Mouse (Mus musculus): ENCODE data around the gene Pdgfc.
A peak's percentile ranks its signal among the peaks of the same experiment; 100 is the strongest.
"Not testable (repeated sequence)": the region's sequence is repeated elsewhere in the genome, so short reads cannot be mapped to it uniquely, and the experiment has no call there.

The Pdgfc gene

GRCm38 (mm10) chr3:81046652-81047607 lies 10.7 kb downstream of the Pdgfc start:
- DNase-seq (ENCODE audit: low read depth): no peak

GRCm38 (mm10) chr3:81051522-81051921 lies 15.3 kb downstream of the Pdgfc start:
- no peak for DNase-seq (ENCODE audit: low read depth)

DNA sequence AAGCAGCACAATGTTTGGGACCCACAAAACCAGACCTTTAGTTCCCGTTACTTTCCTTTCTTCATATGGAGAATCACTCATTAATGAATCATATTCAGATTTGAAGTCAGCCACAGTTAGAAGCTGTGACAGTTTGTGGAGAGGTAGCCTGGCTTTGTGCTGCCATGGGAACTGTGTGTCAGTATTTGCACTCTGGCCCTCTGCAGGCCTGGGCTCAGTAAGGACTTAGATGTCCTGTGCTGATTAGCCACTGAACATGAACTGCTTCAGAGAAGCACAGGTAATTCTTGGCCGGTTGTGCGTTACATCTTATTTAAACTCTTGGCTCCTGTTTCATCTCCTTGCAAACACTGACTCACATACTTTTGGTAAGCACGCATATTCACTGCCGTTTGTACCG lies 16.2 kb downstream of the Pdgfc start:
- DNase-seq (ENCODE audit: low read depth): no peak

DNA sequence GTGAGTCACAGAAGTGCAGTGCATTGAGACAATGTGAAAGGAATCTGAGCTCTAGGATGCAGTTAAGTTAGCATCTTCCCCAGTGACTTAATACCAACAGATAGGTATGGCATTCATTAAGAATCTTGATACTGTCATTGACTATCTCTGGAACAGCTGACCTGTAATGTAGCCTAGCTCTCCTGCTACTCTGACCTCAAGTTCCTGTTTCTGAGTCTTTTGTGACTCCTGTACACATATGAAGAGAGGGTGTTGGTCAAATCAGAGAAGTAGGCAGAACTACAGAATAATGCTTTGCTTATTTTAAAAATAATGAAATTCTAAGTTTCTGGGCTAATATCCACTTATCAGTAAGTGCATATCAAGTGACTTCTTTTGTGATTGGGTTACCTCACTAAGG lies 17.9 kb downstream of the Pdgfc start:
- no peak for DNase-seq (ENCODE audit: low read depth)

DNA sequence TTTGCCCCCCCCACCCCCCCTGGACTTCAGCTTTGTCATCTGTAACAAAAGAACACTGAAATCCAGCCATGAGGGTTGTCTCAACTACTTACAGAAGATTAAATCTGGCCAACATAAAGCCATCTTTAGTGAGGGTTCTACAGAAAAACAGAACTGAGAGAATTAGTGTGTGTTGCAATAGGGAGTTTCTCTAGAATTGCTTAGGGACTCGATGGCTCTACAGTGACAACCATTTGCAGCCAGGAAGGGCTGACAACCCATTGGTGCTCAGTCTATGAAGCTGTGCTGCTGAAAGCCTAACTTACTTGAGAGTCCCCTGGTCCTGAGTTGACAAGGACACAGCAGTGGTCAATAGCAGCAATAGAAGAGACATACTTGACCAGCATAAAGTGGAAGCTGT lies 21.5 kb downstream of the Pdgfc start:
- no peak for DNase-seq (ENCODE audit: low read depth)

DNA sequence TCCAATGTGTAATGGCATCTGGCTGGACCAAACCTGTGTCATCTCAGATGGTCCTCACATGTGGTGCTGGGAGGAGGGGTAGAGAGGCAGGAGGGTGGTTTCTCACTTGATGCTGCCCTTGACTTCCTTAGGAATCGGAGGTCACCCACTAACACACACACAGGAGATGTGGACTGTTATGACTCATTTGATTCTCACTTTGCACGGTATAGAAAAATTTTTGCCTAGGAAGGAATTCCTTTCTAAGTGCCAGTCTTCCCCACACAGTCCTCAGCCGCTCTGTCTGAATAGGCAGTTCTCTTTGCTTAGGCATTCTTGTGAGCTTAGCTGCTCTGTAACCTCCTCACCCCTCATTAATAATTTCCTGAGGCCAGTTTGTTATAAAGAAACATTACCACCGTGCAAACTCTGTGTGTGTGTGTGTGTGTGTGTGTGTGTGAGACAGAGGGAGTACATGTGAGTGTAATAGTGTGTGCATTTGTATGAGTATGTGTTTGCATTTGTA lies 22.4 kb downstream of the Pdgfc start:
- DNase-seq (ENCODE audit: low read depth): no peak

DNA sequence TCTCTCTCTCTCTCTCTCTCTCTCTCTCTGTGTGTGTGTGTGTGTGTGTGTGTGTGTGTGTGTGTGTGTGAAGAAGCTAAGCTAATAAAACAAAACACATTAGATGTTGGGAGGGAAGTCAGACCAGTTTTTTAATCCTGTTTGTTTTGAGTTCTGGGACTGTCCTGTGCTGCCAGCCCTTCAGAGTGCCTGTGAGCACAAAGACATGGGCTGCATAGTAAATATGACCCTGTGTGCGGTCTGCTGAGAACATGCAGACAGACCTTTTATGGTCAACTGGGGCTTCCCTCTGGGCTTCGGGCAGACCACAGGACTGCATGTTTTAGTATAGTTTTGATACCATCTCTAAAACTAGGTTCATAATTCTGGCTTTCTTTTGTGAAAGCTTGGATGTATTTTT lies 32.3 kb downstream of the Pdgfc start:
- DNase-seq (ENCODE audit: low read depth): no peak

DNA sequence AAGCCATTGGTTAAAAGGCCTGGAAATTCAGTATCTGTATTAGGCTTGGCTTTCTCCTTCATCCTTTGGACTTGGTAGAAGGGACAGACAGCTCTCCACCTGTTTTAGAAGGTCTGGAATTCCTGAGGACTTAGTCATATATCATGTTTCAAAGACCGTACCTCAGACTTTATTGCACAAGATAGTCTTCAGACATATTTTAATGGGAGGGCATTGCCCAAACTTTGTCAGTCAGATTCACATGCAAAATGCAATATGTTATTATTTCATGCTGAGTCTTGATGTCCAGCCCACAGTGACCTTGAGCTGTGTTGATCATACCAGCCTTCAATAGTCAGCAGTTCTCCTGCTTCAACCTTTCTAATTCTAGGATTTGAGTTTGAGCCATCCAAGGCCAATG lies 64.9 kb downstream of the Pdgfc start:
- DNase-seq (ENCODE audit: low read depth): no peak

- DNase-seq (ENCODE audit: low read depth): peak; percentile 8
These were observed 66.1 kb downstream of the Pdgfc start for GRCm38 (mm10) chr3:81102158-81102876.

GRCm38 (mm10) chr3:81102877-81103420 lies 66.7 kb downstream of the Pdgfc start:
- DNase-seq (ENCODE audit: low read depth): no peak

DNA sequence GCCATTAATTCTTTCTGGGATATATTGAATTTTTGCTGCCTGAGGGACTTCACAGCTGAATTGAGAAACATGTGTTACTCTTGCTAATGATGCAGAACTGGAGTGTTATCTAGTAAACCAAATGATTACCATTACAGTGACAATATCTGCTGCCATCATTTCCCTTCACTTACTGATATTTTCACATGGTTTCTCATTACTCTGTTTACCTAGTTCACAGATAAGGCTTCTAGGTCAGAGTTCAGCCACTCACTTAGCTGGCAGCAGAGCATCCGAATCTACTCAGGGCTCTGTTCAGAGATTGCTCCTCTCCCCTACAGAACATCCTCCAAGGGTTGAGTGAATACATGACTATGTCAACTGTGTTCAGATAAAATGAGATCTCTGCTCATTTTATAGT lies 71.3 kb downstream of the Pdgfc start:
- no peak for DNase-seq (ENCODE audit: low read depth)

DNA sequence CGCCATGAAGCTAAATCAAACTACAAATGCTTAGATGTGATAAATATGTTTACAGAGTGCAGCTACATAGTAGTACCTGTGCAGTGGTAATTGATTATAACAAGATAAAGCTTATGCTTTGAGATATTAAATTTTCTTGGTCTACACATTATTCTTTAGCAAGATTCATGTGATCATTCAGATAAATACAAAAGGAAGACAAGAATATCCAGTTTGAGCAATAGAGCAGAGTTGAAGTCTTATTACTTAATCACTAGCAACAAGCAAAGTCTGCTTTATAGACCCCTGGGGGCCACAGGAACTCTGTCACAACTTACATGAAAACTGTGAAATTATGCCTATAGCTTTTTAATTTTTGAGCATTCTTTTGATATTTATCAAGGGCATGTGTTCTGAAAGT lies 74.8 kb downstream of the Pdgfc start:
- DNase-seq (ENCODE audit: low read depth): no peak

DNA sequence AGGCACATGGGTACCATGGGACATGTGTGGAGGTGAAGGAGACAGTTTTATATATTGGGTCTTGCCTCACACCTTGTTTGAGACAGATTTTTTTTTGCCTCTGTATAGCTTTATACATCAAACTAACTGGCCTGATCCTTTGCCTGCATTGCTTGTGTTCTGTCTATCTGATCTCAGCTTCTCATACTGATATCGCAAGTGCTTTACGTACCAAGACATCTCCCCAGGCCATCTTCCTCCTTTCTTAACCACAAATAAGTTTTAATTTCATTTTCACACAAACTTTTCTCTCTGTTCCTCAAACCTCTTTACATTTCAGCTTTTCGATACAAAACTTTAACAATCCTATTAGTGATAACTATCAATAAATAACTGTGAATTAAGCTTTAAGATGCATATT lies 76.7 kb downstream of the Pdgfc start:
- no peak for DNase-seq (ENCODE audit: low read depth)

- DNase-seq (ENCODE audit: low read depth): no peak
These were observed 84.4 kb downstream of the Pdgfc start for GRCm38 (mm10) chr3:81120664-81121063.

DNA sequence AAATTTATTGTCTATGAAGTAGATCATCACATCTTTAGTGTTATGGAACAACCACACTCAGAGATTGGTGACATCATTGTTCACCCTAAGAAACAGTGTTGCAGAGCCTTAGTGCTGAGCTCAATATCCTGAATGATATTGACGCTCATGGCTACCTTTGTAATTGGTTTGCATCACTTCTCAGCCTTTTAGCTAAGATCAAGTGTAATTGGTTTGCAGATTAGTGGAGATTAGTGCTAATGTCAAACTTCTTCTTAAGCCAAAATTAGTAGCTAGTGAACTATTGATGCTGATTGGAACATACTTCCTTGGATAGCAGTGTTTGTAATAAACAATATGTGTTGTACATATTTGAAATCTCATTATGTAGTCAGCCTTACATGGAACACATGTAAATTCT lies 85.5 kb downstream of the Pdgfc start:
- no peak for DNase-seq (ENCODE audit: low read depth)

- no peak for DNase-seq (ENCODE audit: low read depth)
These were observed 87.2 kb downstream of the Pdgfc start for GRCm38 (mm10) chr3:81123461-81123860.

DNA sequence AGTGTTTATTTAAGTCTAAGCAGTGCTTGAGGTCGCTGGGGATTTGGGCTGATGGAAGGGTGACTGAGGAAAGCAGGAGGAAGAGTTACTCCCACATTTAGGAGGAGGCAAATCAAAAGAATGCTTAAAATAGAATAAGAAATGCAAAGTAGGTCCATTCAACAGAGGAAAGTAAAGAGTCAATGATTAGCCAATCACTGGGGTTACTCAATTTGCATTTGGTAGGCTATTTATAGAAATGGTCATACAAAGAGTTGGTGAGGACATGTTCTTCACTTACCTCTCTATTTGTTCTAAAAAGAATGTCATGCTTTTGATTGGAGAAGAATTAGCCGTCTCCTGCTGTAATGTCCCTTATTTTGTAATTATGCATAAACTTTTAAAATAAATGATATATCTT lies 90.8 kb downstream of the Pdgfc start:
- no peak for DNase-seq (ENCODE audit: low read depth)

- no peak for DNase-seq (ENCODE audit: low read depth)
These were observed 100.8 kb downstream of the Pdgfc start for GRCm38 (mm10) chr3:81136985-81137384.

DNA sequence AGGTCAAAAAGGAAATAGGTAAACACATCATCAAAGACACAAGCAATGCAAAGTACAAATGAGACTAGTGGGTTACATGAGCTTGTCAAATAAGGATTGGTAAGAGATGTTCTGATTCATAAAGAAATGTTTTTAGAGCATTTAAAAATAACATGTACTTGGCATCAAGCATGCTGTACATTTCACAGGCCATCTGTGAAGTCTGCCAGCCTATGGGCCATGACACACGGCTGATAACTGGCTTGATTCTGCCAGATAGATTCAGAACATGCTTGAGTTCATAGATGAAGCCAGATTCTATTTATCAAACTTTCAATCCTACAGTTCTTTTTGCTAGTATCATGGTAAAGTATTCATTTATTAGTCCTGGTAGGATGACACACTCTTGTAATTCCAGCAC lies 101.8 kb downstream of the Pdgfc start:
- DNase-seq (ENCODE audit: low read depth): not testable (repeated sequence)

DNA sequence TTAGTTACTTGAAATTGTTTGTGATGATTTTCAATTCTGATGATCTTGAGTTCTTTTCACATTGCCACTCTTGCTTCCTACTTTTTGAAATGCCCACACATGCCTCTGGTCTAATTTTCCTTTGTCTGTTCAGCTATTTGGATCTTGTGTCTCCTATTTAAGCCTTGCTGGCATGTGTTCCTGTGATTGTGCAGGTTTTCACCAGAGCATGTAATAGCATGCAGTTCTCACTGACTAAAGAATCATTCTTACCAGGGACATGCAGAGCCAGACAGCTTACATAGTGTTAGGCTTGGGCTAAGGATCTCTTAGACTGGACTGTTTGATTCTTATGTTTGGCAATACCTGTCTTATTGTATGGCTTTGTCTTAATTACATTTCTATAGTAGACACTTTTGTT lies 107.5 kb downstream of the Pdgfc start:
- DNase-seq (ENCODE audit: low read depth): no peak

- no peak for DNase-seq (ENCODE audit: low read depth)
These were observed 112.9 kb downstream of the Pdgfc start for GRCm38 (mm10) chr3:81149109-81149521.

DNA sequence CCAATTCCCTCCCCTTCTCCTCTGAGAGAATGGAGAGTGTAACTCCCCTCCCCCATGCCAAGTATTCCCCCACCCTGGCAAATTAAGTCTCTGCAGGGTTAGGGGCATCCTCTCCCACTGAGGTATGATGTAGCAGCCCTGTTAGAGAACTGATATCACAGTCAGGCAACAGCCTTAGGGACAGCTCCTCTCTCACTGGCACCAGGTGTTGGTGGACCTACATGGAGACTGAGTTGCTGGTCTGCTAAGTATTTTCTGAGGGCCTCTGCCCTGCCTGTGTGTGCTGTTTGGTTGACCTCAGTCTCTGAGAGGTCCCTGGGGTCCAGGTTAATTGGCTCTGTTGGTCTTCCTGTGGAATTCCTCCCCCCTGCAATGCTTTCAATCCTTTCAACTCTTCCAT lies 114.0 kb downstream of the Pdgfc start:
- DNase-seq (ENCODE audit: low read depth): no peak

GRCm38 (mm10) chr3:81154420-81154819 lies 118.2 kb downstream of the Pdgfc start:
- DNase-seq (ENCODE audit: low read depth): no peak
